Mouse (Mus musculus): Measurements from ENCODE around the gene Fam178b. TPM values are rescaled to one million over a fixed set of nuclear protein-coding genes. Genes with fewer than 3 reads are reported as not detected.

The Fam178b gene
- polyA plus RNA-seq, 1 experiment from 2014 or later, result 3.1 TPM

DNA sequence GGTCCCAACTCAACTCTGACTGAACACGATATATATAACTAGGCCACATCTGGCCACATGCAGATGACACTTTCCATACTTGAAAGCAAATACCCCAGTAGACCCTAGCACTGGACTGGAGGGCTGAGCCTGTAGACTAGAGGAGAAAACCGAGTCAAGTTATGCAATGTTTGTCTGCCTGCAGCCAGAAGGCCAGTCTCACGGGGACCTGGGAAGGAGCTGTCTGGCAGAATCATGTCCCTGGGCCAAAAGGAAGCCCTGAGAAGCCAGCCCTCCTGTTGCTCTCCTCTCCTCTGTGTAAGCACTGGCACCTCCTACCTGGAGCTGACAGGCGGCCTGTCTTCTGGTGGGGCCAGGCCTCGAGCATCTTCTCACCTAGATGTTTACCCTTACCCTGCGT, 107.6 kb downstream of the Fam178b start:
- H3K9ac ChIP-seq (ENCODE audit: low read length), result no peak overlapping the region
- H3K27ac ChIP-seq (replicated peaks in 1 of 2; ENCODE audit: control insufficient read depth in 1 of 2, insufficient read depth in 1 of 2, low read depth in 2 of 2, low read length in 2 of 2), result no peak overlapping the region
- WGBS, result 68% methylated on average over 5 of the region's 6 CpGs
- peaks cover 20 to 23% of the 10 kb centered on the region in 2 experiments for H3K4me1 ChIP-seq (ENCODE audit: control insufficient read depth in 2 of 2, insufficient read depth in 2 of 2, low read length in 2 of 2)
- H3K4me3 ChIP-seq (ENCODE audit: control insufficient read depth in 1 of 2, insufficient read depth in 1 of 2, low read depth in 1 of 2, low read length in 2 of 2), result no peak overlapping the region
- no peaks in the 10 kb centered on the region for H3K9me3 ChIP-seq (ENCODE audit: control insufficient read depth, low read length)
- H3K27me3 ChIP-seq (ENCODE audit: control insufficient read depth, insufficient read depth, low read length), result no peaks in the 10 kb centered on the region
- H3K36me3 ChIP-seq (ENCODE audit: control insufficient read depth, insufficient read depth, low read length), result no peaks in the 10 kb centered on the region
- no peak for ATAC-seq (ENCODE audit: insufficient number of reproducible peaks, insufficient read depth, low FRiP score, low read depth)
- H3K4me2 ChIP-seq (ENCODE audit: low read length), result no peak overlapping the region

DNA sequence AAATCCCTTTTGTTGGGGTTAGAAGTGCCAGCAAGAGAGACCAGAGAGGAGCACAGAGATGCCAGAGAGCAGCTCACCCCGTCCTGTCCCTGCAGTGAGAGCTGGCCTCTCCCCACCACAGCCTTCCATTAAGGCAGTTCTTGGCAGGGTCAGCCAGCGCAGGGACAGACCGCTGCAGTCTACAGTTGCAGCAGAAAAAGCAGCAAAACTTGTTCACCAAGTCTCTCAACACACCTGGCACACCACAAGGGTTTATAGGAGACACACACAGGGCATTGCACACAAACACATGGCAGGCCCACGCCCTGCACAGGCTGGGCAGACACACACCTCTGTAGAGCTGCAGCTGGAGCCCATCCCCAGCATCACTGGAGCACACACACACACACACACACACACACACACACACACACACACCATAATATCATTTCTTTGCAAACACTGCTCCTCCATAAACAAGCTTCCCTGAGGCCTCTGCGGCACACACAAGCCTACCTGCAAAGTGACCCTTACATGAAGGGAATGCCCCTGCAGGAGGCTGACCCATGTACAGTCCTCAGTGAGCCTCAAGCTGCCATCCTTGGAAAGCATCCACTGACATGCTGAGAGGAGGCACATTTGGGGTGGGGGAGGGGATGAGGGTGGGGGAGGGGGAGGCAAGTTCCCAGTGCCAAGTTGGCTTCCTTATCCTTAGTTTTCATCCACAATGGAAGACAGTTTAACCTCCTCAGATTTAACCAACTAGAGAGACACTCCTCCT, 108.6 kb downstream of the Fam178b start:
- Histone ChIP-seq H3K9me3 (ENCODE audit: control insufficient read depth, low read length) (no peaks in the 10 kb centered on the region), H3K27me3 (ENCODE audit: control insufficient read depth, insufficient read depth, low read length) (no peaks in the 10 kb centered on the region), H3K4me2 (ENCODE audit: low read length) (no peak overlapping the region), H3K4me1 (ENCODE audit: control insufficient read depth in 2 of 2, insufficient read depth in 2 of 2, low read length in 2 of 2) (peaks cover 16 to 18% of the 10 kb centered on the region in 2 experiments), H3K9ac (ENCODE audit: low read length) (no peak overlapping the region), H3K36me3 (ENCODE audit: control insufficient read depth, insufficient read depth, low read length) (no peaks in the 10 kb centered on the region), H3K27ac (replicated peaks in 1 of 2; ENCODE audit: control insufficient read depth in 1 of 2, insufficient read depth in 1 of 2, low read depth in 2 of 2, low read length in 2 of 2) (no peak overlapping the region), H3K4me3 (ENCODE audit: control insufficient read depth in 1 of 2, insufficient read depth in 1 of 2, low read depth in 1 of 2, low read length in 2 of 2) (no peak overlapping the region)
- 96% methylated on average over 5 of the region's 5 CpGs for WGBS
- ATAC-seq (ENCODE audit: insufficient number of reproducible peaks, insufficient read depth, low FRiP score, low read depth), result no peak

DNA sequence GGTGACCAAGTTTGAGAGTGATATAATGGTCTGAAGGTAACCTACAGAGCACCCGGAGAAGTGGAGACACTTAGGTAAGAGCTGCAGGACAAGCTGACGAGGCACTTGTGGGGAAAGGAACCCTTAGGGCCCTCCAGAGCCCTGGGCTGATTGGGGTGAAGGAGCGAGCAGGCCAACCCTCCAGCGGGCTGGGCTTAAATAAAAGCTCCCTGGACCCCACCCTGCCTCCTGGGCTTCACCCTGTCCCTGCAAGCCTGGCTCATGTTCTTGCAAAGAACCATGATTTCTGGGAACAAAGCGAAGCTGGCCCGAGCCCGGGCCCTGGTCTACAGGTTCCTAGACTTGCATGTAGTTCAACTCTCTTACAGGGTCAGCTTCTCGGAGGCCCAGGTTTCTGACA, 109.5 kb downstream of the Fam178b start:
- Histone ChIP-seq H3K4me1 (ENCODE audit: control insufficient read depth in 2 of 2, insufficient read depth in 2 of 2, low read length in 2 of 2) (peaks cover 19 to 26% of the 10 kb centered on the region in 2 experiments), H3K9me3 (ENCODE audit: control insufficient read depth, low read length) (no peaks in the 10 kb centered on the region), H3K36me3 (ENCODE audit: control insufficient read depth, insufficient read depth, low read length) (no peaks in the 10 kb centered on the region), H3K4me2 (ENCODE audit: low read length) (no peak overlapping the region), H3K27ac (replicated peaks in 1 of 2; ENCODE audit: control insufficient read depth in 1 of 2, insufficient read depth in 1 of 2, low read depth in 2 of 2, low read length in 2 of 2) (no peak overlapping the region), H3K4me3 (ENCODE audit: control insufficient read depth in 1 of 2, insufficient read depth in 1 of 2, low read depth in 1 of 2, low read length in 2 of 2) (no peak overlapping the region), H3K27me3 (ENCODE audit: control insufficient read depth, insufficient read depth, low read length) (no peaks in the 10 kb centered on the region), H3K9ac (ENCODE audit: low read length) (no peak overlapping the region)
- ATAC-seq (ENCODE audit: insufficient number of reproducible peaks, insufficient read depth, low FRiP score, low read depth), result no peak
- WGBS, result 80% methylated on average over 8 of the region's 8 CpGs

DNA sequence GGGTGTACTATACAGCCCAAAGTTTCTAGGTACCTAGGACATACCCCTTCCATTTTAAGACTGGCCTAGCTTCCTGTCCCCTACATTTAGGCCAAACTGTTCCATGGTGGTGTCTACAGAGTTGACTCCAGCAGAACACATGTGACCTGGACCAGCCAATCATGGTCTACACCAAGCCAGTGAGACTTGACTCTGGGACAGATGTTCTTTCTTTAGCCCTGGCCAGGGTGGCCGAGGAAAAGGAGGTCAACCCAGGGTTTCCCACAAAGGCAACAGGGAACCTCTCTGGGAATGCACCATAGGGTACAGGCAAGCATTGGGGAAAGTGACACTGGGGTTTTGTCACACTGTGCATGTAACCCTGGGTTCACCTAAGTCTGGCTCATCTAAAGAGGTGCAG, 110.3 kb downstream of the Fam178b start:
- 77% methylated on average over 1 of the region's 1 CpGs for WGBS
- Histone ChIP-seq H3K4me3 (ENCODE audit: control insufficient read depth in 1 of 2, insufficient read depth in 1 of 2, low read depth in 1 of 2, low read length in 2 of 2) (no peak overlapping the region), H3K9me3 (ENCODE audit: control insufficient read depth, low read length) (no peaks in the 10 kb centered on the region), H3K4me1 (ENCODE audit: control insufficient read depth in 2 of 2, insufficient read depth in 2 of 2, low read length in 2 of 2) (peaks cover 25 to 33% of the 10 kb centered on the region in 2 experiments), H3K36me3 (ENCODE audit: control insufficient read depth, insufficient read depth, low read length) (no peaks in the 10 kb centered on the region), H3K27ac (replicated peaks in 1 of 2; ENCODE audit: control insufficient read depth in 1 of 2, insufficient read depth in 1 of 2, low read depth in 2 of 2, low read length in 2 of 2) (no peak overlapping the region), H3K27me3 (ENCODE audit: control insufficient read depth, insufficient read depth, low read length) (no peaks in the 10 kb centered on the region), H3K4me2 (ENCODE audit: low read length) (no peak overlapping the region), H3K9ac (ENCODE audit: low read length) (no peak overlapping the region)
- no peak for ATAC-seq (ENCODE audit: insufficient number of reproducible peaks, insufficient read depth, low FRiP score, low read depth)

DNA sequence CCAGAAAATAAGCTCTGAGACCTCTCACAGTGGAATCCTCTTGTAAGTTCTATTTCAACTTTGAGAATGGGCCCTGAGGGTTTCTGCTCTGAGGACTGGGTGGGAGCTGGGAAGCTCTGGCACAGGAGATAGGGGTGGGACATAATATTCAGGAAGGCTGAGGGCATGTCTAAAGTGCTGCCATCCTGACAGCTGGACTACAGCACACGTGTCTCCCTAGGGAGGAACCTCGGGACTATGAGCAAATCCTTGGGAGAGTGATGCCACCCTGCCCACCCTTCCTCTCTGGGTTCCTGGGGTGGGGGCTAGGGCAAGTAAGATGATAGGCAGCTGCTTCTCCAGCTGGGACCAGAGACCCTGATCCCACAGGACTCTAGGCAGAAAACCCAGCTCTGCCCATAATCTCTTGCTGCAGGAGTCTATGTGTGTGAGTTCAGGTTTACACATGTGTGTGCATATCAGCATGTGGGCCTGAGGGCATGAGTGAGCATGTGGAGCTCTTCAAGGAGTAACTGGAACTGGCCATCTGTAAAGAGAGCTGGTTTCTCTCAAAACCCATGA, 110.8 kb downstream of the Fam178b start:
- Histone ChIP-seq H3K9ac (ENCODE audit: low read length) (no peak overlapping the region), H3K27me3 (ENCODE audit: control insufficient read depth, insufficient read depth, low read length) (no peaks in the 10 kb centered on the region), H3K9me3 (ENCODE audit: control insufficient read depth, low read length) (no peaks in the 10 kb centered on the region), H3K27ac (replicated peaks in 1 of 2; ENCODE audit: control insufficient read depth in 1 of 2, insufficient read depth in 1 of 2, low read depth in 2 of 2, low read length in 2 of 2) (no peak overlapping the region), H3K4me2 (ENCODE audit: low read length) (no peak overlapping the region), H3K4me1 (ENCODE audit: control insufficient read depth in 2 of 2, insufficient read depth in 2 of 2, low read length in 2 of 2) (peaks cover 25 to 33% of the 10 kb centered on the region in 2 experiments), H3K4me3 (ENCODE audit: control insufficient read depth in 1 of 2, insufficient read depth in 1 of 2, low read depth in 1 of 2, low read length in 2 of 2) (no peak overlapping the region), H3K36me3 (ENCODE audit: control insufficient read depth, insufficient read depth, low read length) (no peaks in the 10 kb centered on the region)
- ATAC-seq (ENCODE audit: insufficient number of reproducible peaks, insufficient read depth, low FRiP score, low read depth), result no peak
- WGBS, result 62% methylated on average over 2 of the region's 2 CpGs

DNA sequence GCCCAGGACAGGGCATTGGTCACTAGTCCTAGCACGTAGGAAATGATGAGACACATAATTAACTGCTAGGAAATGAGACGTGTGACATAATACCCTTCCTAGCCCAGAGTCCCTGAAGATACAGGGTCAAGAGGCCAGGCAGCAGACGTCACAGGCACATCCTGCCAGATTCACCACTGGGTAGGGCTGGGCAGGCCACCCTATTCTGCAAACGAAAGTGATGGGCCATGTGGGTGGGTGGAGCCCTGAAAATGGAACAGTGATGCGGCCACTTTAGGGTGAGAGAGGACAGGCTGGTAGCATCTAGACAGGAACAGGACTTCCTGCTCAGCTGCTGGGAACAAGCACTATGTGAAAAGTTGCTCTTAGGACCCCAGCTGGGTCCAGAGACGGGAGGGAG, 111.4 kb downstream of the Fam178b start:
- Histone ChIP-seq H3K9me3 (ENCODE audit: control insufficient read depth, low read length) (no peaks in the 10 kb centered on the region), H3K4me2 (ENCODE audit: low read length) (no peak overlapping the region), H3K4me1 (ENCODE audit: control insufficient read depth in 2 of 2, insufficient read depth in 2 of 2, low read length in 2 of 2) (peaks cover 25 to 33% of the 10 kb centered on the region in 2 experiments), H3K27me3 (ENCODE audit: control insufficient read depth, insufficient read depth, low read length) (no peaks in the 10 kb centered on the region), H3K36me3 (ENCODE audit: control insufficient read depth, insufficient read depth, low read length) (no peaks in the 10 kb centered on the region), H3K27ac (replicated peaks in 1 of 2; ENCODE audit: control insufficient read depth in 1 of 2, insufficient read depth in 1 of 2, low read depth in 2 of 2, low read length in 2 of 2) (peak overlapping the region in 1 of 2 experiments; percentile 10; a peak in 1 of 4 replicates), H3K4me3 (ENCODE audit: control insufficient read depth in 1 of 2, insufficient read depth in 1 of 2, low read depth in 1 of 2, low read length in 2 of 2) (no peak overlapping the region), H3K9ac (ENCODE audit: low read length) (no peak overlapping the region)
- WGBS, result 36% methylated on average over 6 of the region's 6 CpGs
- ATAC-seq (ENCODE audit: insufficient number of reproducible peaks, insufficient read depth, low FRiP score, low read depth), result no peak

DNA sequence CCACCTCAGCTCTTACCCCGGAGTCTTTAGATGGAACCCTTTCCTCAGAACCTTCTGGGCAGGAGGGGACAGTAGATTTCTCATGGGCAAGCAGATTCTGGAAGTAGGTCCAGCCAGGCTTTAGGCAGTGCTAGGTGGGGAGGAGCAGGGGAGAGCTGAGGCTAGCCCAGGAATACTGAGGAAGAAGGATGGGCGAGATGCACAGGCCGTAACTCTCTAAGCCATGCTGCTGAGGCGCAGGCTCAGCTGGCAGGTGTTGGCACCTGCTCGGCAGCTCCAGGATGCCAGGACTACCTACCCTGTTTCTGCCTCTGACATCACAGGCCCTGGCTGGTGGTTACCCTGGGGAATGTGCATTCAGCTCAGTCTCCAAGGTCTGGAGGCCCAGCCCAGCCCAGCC, 112.7 kb downstream of the Fam178b start:
- WGBS, result 75% methylated on average over 5 of the region's 5 CpGs
- H3K9ac ChIP-seq (ENCODE audit: low read length), result no peak overlapping the region
- no peaks in the 10 kb centered on the region for H3K27me3 ChIP-seq (ENCODE audit: control insufficient read depth, insufficient read depth, low read length)
- no peaks in the 10 kb centered on the region for H3K9me3 ChIP-seq (ENCODE audit: control insufficient read depth, low read length)
- no peaks in the 10 kb centered on the region for H3K36me3 ChIP-seq (ENCODE audit: control insufficient read depth, insufficient read depth, low read length)
- H3K27ac ChIP-seq (replicated peaks in 1 of 2; ENCODE audit: control insufficient read depth in 1 of 2, insufficient read depth in 1 of 2, low read depth in 2 of 2, low read length in 2 of 2), result no peak overlapping the region; a peak in 1 of 4 replicates
- H3K4me3 ChIP-seq (ENCODE audit: control insufficient read depth in 1 of 2, insufficient read depth in 1 of 2, low read depth in 1 of 2, low read length in 2 of 2), result no peak overlapping the region
- H3K4me1 ChIP-seq (ENCODE audit: control insufficient read depth in 2 of 2, insufficient read depth in 2 of 2, low read length in 2 of 2), result peaks cover 28 to 32% of the 10 kb centered on the region in 2 experiments
- ATAC-seq (ENCODE audit: insufficient number of reproducible peaks, insufficient read depth, low FRiP score, low read depth), result no peak
- H3K4me2 ChIP-seq (ENCODE audit: low read length), result no peak overlapping the region
